18 mouse cellular contexts compared by ENCODE assay signal in the genomic region with DNA sequence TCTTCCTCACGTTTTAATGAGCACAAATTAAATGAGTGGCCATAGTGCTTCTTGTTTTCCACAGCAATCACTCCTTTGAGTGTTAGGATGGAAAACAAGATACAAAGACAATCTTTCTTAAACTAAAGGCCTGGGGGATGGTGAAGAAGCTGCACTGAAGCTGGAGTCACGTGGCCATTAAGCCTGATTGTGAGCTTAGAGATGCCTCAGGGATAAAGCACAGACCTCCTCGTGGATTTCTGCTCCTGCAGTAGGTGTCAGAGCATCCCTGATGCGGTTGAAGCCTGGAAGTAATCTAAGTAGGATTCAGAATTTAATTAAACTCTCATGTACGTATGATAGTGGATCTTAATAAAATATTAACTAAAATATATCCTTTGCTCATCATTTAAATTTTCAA.
"Had no signal": no experiment of that assay in that cellular context is flagged by ENCODE, and none has a peak within 500 bp of the region (broad histone marks: within the 10 kb centered on the region; RNA-seq: fewer than 3 reads in every experiment).

No protein-coding gene starts in this region.

- H3K9me3 ChIP-seq: limb, embryonic 13.5 days; liver, embryonic 15.5 days; midbrain, embryonic 12.5 days had no signal

- H3K9ac ChIP-seq: limb, embryonic 13.5 days; liver, embryonic 15.5 days; midbrain, embryonic 12.5 days had no signal

- ATAC-seq: lung, postnatal 0 days had no signal

- H3K27ac ChIP-seq: kidney, postnatal 0 days; limb, embryonic 13.5 days; liver, embryonic 15.5 days; midbrain, embryonic 12.5 days had no signal

- H3K36me3 ChIP-seq: limb, embryonic 13.5 days; liver, embryonic 15.5 days; midbrain, embryonic 12.5 days had no signal

- H3K27me3 ChIP-seq: limb, embryonic 13.5 days; liver, embryonic 15.5 days; midbrain, embryonic 12.5 days had no signal

- H3K4me2 ChIP-seq: limb, embryonic 13.5 days; liver, embryonic 15.5 days; midbrain, embryonic 12.5 days had no signal

- H3K4me1 ChIP-seq: limb, embryonic 13.5 days; liver, embryonic 15.5 days; midbrain, embryonic 12.5 days had no signal

- DNase-seq: kidney, adult 11 months; kidney, adult 9 months; kidney, postnatal 36 days; layer of hippocampus, adult 9-11 months; layer of hippocampus, postnatal 36 days; left cerebral cortex, postnatal 4 days; lung, adult 2 months; lung, postnatal 4 days; right cerebral cortex, adult 18-20 months; right cerebral cortex, postnatal 4 days; spleen, adult 18-20 months; thymus, adult 18-20 months; thymus, postnatal 14 days had no signal

- H3K4me3 ChIP-seq: limb, embryonic 13.5 days; liver, embryonic 15.5 days; midbrain, embryonic 12.5 days had no signal
